In the genomic region with DNA sequence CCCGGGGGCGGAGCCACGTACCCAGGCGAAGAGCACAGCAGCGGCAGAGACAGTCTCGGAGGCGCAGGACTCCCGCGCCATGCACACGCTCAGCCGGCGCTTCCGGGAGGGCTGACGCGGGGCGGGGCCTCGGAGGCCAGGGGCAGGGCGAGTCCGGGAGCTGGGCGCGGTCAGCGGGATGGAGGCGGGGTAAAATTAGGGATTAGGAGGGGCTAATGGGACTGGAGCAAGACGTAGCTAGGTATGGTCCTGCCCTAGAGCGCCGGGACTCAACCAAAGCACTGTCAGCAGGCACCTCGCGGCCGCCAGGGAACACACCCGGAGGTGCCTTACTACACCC, we compare ENCODE assay signal across 8 mouse cellular contexts. TPM values are rescaled to one million over a fixed set of nuclear protein-coding genes. Genes with fewer than 3 reads are reported as not detected.
DNase-seq lines count a peak whose midpoint lies in the region; ATAC-seq and TF ChIP-seq lines count a peak whose summit lies in the region.

Gene Sergef (minus strand): TSS at position 116 of the 340 bp plus-strand sequence.

- WGBS in embryonic facial prominence, embryonic 11.5 days = under 1% methylated on average over 30 of the region's 30 CpGs
- WGBS in limb, embryonic 12.5 days = under 1% methylated on average over 30 of the region's 30 CpGs
- under 1% methylated on average over 30 of the region's 30 CpGs for WGBS in midbrain, embryonic 15.5 days
- 0% methylated on average over 30 of the region's 30 CpGs for whole genome bisulfite sequencing in spleen, adult 2 months

- no peaks in the 10 kb centered on the region for H3K36me3 ChIP-seq in embryonic facial prominence, embryonic 11.5 days (replicated peaks; ENCODE audit: control insufficient read depth, insufficient read depth, low read depth, low read length)
- no peaks in the 10 kb centered on the region for H3K36me3 ChIP-seq in limb, embryonic 12.5 days
- H3K36me3 ChIP-seq in midbrain, embryonic 15.5 days (replicated peaks) = no peaks in the 10 kb centered on the region
- H3K36me3 ChIP-seq in spleen, adult 2 months (ENCODE audit: control insufficient read depth, insufficient read depth, low read length) = no peaks in the 10 kb centered on the region

- no peak within 1 kb of the TSS for H3K27ac ChIP-seq in embryonic facial prominence, embryonic 11.5 days (replicated peaks; ENCODE audit: low read depth, low read length)
- no peak within 1 kb of the TSS for H3K27ac ChIP-seq in limb, embryonic 12.5 days
- peak within 1 kb of the TSS; percentile 85 for H3K27ac ChIP-seq in midbrain, embryonic 15.5 days
- H3K27ac ChIP-seq in spleen, adult 2 months (ENCODE audit: insufficient read depth, low read length) = no peak within 1 kb of the TSS; the same call in 1 of the 2 replicates

- no peak for TF ChIP-seq CTCF in spleen, adult 2 months (IDR thresholded peaks at IDR 0.05; ENCODE audit: extremely low read depth, insufficient read depth, insufficient read length, insufficient replicate concordance)

- H3K27me3 ChIP-seq in embryonic facial prominence, embryonic 11.5 days (ENCODE audit: control insufficient read depth, insufficient read depth, low read length) = no peaks in the 10 kb centered on the region
- H3K27me3 ChIP-seq in limb, embryonic 12.5 days = peaks cover 13% of the 10 kb centered on the region; the same call in 1 of the 2 replicates
- H3K27me3 ChIP-seq in midbrain, embryonic 15.5 days (replicated peaks) = no peaks in the 10 kb centered on the region
- no peaks in the 10 kb centered on the region for H3K27me3 ChIP-seq in spleen, adult 2 months (ENCODE audit: control insufficient read depth, insufficient read depth, low read length)

- peak within 1 kb of the TSS; percentile 86 for H3K4me2 ChIP-seq in embryonic facial prominence, embryonic 11.5 days (ENCODE audit: low read depth, low read length)
- H3K4me2 ChIP-seq in limb, embryonic 12.5 days = peak within 1 kb of the TSS; percentile 84
- peak within 1 kb of the TSS; percentile 71 for H3K4me2 ChIP-seq in midbrain, embryonic 15.5 days

- H3K9me3 ChIP-seq in embryonic facial prominence, embryonic 11.5 days (replicated peaks; ENCODE audit: control insufficient read depth, low read length) = no peaks in the 10 kb centered on the region
- H3K9me3 ChIP-seq in limb, embryonic 12.5 days = no peaks in the 10 kb centered on the region
- H3K9me3 ChIP-seq in midbrain, embryonic 15.5 days = no peaks in the 10 kb centered on the region

- H3K4me3 ChIP-seq in embryonic facial prominence, embryonic 11.5 days (ENCODE audit: low read depth, low read length) = peak within 1 kb of the TSS; percentile 69
- H3K4me3 ChIP-seq in limb, embryonic 12.5 days (replicated peaks) = peak within 1 kb of the TSS; percentile 66
- H3K4me3 ChIP-seq in midbrain, embryonic 15.5 days = peak within 1 kb of the TSS; percentile 71
- peak within 1 kb of the TSS; percentile 80 for H3K4me3 ChIP-seq in spleen, adult 2 months (ENCODE audit: extremely low read depth, insufficient read depth, insufficient read length)

- TF ChIP-seq POLR2A in spleen, adult 2 months (IDR thresholded peaks at IDR 0.05; ENCODE audit: low read depth, low read length) = peak; percentile 82

- peak; percentile 97 for ATAC-seq in embryonic facial prominence, embryonic 11.5 days (replicated peaks; ENCODE audit: insufficient number of reproducible peaks, low FRiP score, low TSS enrichment, low read depth)
- ATAC-seq in granulocyte monocyte progenitor cell, adult 5-6 weeks (replicated peaks; ENCODE audit: poor library complexity, severe bottlenecking) = peak; percentile 98
- peak; percentile 93 for ATAC-seq in limb, embryonic 12.5 days (ENCODE audit: insufficient number of reproducible peaks, insufficient read depth, low FRiP score, low TSS enrichment, low read depth)
- ATAC-seq in midbrain, embryonic 15.5 days (replicated peaks) = peak; percentile 96

- H3K4me1 ChIP-seq in embryonic facial prominence, embryonic 11.5 days (ENCODE audit: control insufficient read depth, insufficient read depth, low read length) = no peaks in the 10 kb centered on the region
- H3K4me1 ChIP-seq in limb, embryonic 12.5 days (replicated peaks) = peaks cover 9% of the 10 kb centered on the region; the same call in 1 of the 2 replicates
- H3K4me1 ChIP-seq in midbrain, embryonic 15.5 days = peaks cover 28% of the 10 kb centered on the region
- H3K4me1 ChIP-seq in spleen, adult 2 months (ENCODE audit: control insufficient read depth, insufficient read depth, insufficient read length) = peaks cover 3% of the 10 kb centered on the region; the same call in 1 of the 2 replicates

- H3K9ac ChIP-seq in embryonic facial prominence, embryonic 11.5 days (replicated peaks; ENCODE audit: low read length) = peak within 1 kb of the TSS; percentile 72
- peak within 1 kb of the TSS; percentile 67 for H3K9ac ChIP-seq in limb, embryonic 12.5 days (replicated peaks)
- peak within 1 kb of the TSS; percentile 75 for H3K9ac ChIP-seq in midbrain, embryonic 15.5 days

- peak; percentile 74 for DNase-seq in 3T3-L1 (ENCODE audit: low read depth, low spot score)
- peak; percentile 94 for DNase-seq in adrenal gland, postnatal 14 days
- peak; percentile 90 for DNase-seq in embryonic facial prominence, embryonic 11.5 days (ENCODE audit: low spot score)
- DNase-seq in kidney, adult 11 months = peak; percentile 91
- DNase-seq in spleen, adult 2 months (ENCODE audit: low read depth in 1 of 2, low spot score in 2 of 2) = peak; percentile 54 to 86

RNA-seq across cellular contexts. Expression of gene Sergef, which starts in this region (rescaled TPM):
- total RNA-seq in adrenal gland, postnatal 14 days (2021) = 13.8 and 14.0 TPM in 2 replicates
- 10.8 and 11.6 TPM in 2 replicates for polyA plus RNA-seq in embryonic facial prominence, embryonic 11.5 days (2014; fragmentation: Nextera tagmentation; extraction: Ambion mirVana)
- total RNA-seq in granulocyte monocyte progenitor cell, adult 5-6 weeks (2014; fragmentation: Nextera tagmentation) = 11.2 and 24.1 TPM in 2 replicates
- total RNA-seq in granulocyte monocyte progenitor cell, adult 5-6 weeks (2017) = 10.4 and 12.4 TPM in 2 replicates
- 11.1 and 12.1 TPM in 2 replicates for polyA plus RNA-seq in limb, embryonic 12.5 days (2016; fragmentation: Nextera tagmentation; extraction: Ambion mirVana)
- 42.9 and 45.6 TPM in 2 replicates for polyA plus RNA-seq in midbrain, embryonic 15.5 days (2015; fragmentation: Nextera tagmentation; extraction: Ambion mirVana)
- polyA plus RNA-seq in spleen, adult 2 months (2012; rRNA removed) = 7.4 and 11.3 TPM in 2 replicates
